Mouse (Mus musculus) embryonic facial prominence, embryonic 13.5 days (tissue): ENCODE data around the gene Apobec2. TPM values are rescaled to one million over a fixed set of nuclear protein-coding genes. Genes with fewer than 3 reads are reported as not detected.

Experiments used
- ATAC-seq: fragments of 200-750 bp; cut with Nextera tagmentation; 2 replicates; pipeline ENCODE4 v1.8.0; 2017; ENCODE audit warnings: low read depth; ENCODE audit not compliant: insufficient number of reproducible peaks, insufficient read depth, low FRiP score, low TSS enrichment
- H3K27ac ChIP-seq: fragments of 300-500 bp; sonication (generic); 2 replicates; pipeline ENCODE4 v1.5.1; 2015; ENCODE audit warnings: moderate library complexity, mild to moderate bottlenecking, inconsistent platforms
- H3K27me3 ChIP-seq: fragments of 300-500 bp; sonication (generic); 2 replicates; pipeline ENCODE4 v1.6.1; 2015; ENCODE audit warnings: mild to moderate bottlenecking, inconsistent platforms
- H3K36me3 ChIP-seq: fragments of 300-500 bp; sonication (generic); 2 replicates; pipeline ENCODE4 v1.6.1; 2015; ENCODE audit warnings: mild to moderate bottlenecking, inconsistent platforms
- H3K4me1 ChIP-seq: fragments of 300-500 bp; sonication (generic); 2 replicates; pipeline ENCODE4 v1.6.1; 2015; ENCODE audit warnings: inconsistent platforms
- H3K4me2 ChIP-seq: fragments of 300-500 bp; sonication (generic); 2 replicates; pipeline ENCODE4 v1.6.1; 2015; ENCODE audit warnings: moderate library complexity, mild to moderate bottlenecking, inconsistent platforms
- H3K4me3 ChIP-seq: fragments of 300-500 bp; sonication (generic); 2 replicates; pipeline ENCODE4 v1.5.1; 2015; ENCODE audit warnings: mild to moderate bottlenecking, inconsistent platforms
- H3K9ac ChIP-seq: fragments of 300-500 bp; sonication (generic); 2 replicates; pipeline ENCODE4 v1.6.1; 2015; ENCODE audit warnings: mild to moderate bottlenecking, inconsistent platforms
- H3K9me3 ChIP-seq: fragments of 300-500 bp; sonication (generic); 2 replicates; pipeline ENCODE4 v1.6.1; 2016; ENCODE audit warnings: inconsistent platforms
- WGBS: fragments of 180-500 bp; shearing (Covaris S2); methylation state at CpG from one replicate; pipeline ENCODE4 v1.1.7; 2015; ENCODE audit warnings: mixed read lengths; 5-methylcytosine and 5-hydroxymethylcytosine counted together
- polyA plus RNA-seq: library from polyadenylated mRNA; unstranded; fragments of >200 nt; fragmentation: Nextera tagmentation; extraction: Ambion mirVana; gene quantifications from 2 replicates; pipeline ENCODE4 v1.2.1, GENCODE M21; 2015

The Apobec2 gene
- polyA plus RNA-seq, 1 experiment from 2014 or later, result 2.9 TPM

GRCm38 (mm10) chr17:48433689-48434330, 1.1 kb upstream of the Apobec2 start:
- Histone ChIP-seq H3K9ac (no peak overlapping the region), H3K9me3 (no peaks in the 10 kb centered on the region), H3K4me3 (no peak overlapping the region), H3K4me1 (peaks cover 15% of the 10 kb centered on the region), H3K27ac (no peak overlapping the region), H3K36me3 (no peaks in the 10 kb centered on the region), H3K27me3 (no peaks in the 10 kb centered on the region), H3K4me2 (no peak overlapping the region)
- 60% methylated on average over 6 of the region's 6 CpGs for WGBS
- no peak for ATAC-seq

GRCm38 (mm10) chr17:48433006-48433655, 401 bp upstream of the Apobec2 start:
- Histone ChIP-seq H3K9ac (no peak overlapping the region), H3K4me1 (peaks cover 17% of the 10 kb centered on the region), H3K4me3 (no peak overlapping the region), H3K36me3 (no peaks in the 10 kb centered on the region), H3K27ac (no peak overlapping the region), H3K27me3 (no peaks in the 10 kb centered on the region), H3K4me2 (no peak overlapping the region), H3K9me3 (no peaks in the 10 kb centered on the region)
- ATAC-seq, result no peak
- 69% methylated on average over 20 of the region's 20 CpGs for WGBS

- 65% methylated on average over 5 of the region's 5 CpGs for WGBS
- no peaks in the 10 kb centered on the region for H3K9me3 ChIP-seq
- H3K36me3 ChIP-seq, result no peaks in the 10 kb centered on the region
- no peak overlapping the region for H3K4me3 ChIP-seq
- no peak for ATAC-seq
- H3K4me2 ChIP-seq, result no peak overlapping the region
- no peak overlapping the region for H3K9ac ChIP-seq
- H3K4me1 ChIP-seq, result peaks cover 15% of the 10 kb centered on the region
- no peaks in the 10 kb centered on the region for H3K27me3 ChIP-seq
- H3K27ac ChIP-seq, result no peak overlapping the region
Observed at GRCm38 (mm10) chr17:48431054-48431453, 1.7 kb downstream of the Apobec2 start.

- Histone ChIP-seq H3K4me1 (peaks cover 20% of the 10 kb centered on the region), H3K4me3 (no peak overlapping the region), H3K36me3 (no peaks in the 10 kb centered on the region), H3K9me3 (no peaks in the 10 kb centered on the region), H3K4me2 (no peak overlapping the region), H3K27me3 (no peaks in the 10 kb centered on the region), H3K9ac (no peak overlapping the region), H3K27ac (0 out of 2 replicates have a peak overlapping the region, but pooled peaks have one; percentile 39)
- no peak for ATAC-seq
- 26% methylated on average over 5 of the region's 5 CpGs for WGBS
Observed at GRCm38 (mm10) chr17:48430394-48430793, 2.3 kb downstream of the Apobec2 start.

- H3K9ac ChIP-seq, result no peak overlapping the region
- no peak overlapping the region for H3K4me2 ChIP-seq
- peak overlapping the region; percentile 44 for H3K27ac ChIP-seq
- no peaks in the 10 kb centered on the region for H3K9me3 ChIP-seq
- ATAC-seq, result no peak
- H3K4me3 ChIP-seq, result no peak overlapping the region
- no peaks in the 10 kb centered on the region for H3K36me3 ChIP-seq
- WGBS, result 40% methylated on average over 11 of the region's 11 CpGs
- H3K4me1 ChIP-seq, result peaks cover 20% of the 10 kb centered on the region
- no peaks in the 10 kb centered on the region for H3K27me3 ChIP-seq
Observed at GRCm38 (mm10) chr17:48427852-48428530, 4.7 kb downstream of the Apobec2 start.

GRCm38 (mm10) chr17:48426991-48427750, 5.6 kb downstream of the Apobec2 start:
- H3K4me1 ChIP-seq, result peaks cover 20% of the 10 kb centered on the region
- no peak for ATAC-seq

GRCm38 (mm10) chr17:48425823-48426612, 6.7 kb downstream of the Apobec2 start:
- no peak overlapping the region for H3K4me2 ChIP-seq
- no peak overlapping the region for H3K4me3 ChIP-seq
- WGBS, result 32% methylated on average over 9 of the region's 9 CpGs
- no peaks in the 10 kb centered on the region for H3K9me3 ChIP-seq
- no peaks in the 10 kb centered on the region for H3K27me3 ChIP-seq
- H3K9ac ChIP-seq, result no peak overlapping the region
- H3K4me1 ChIP-seq, result peaks cover 20% of the 10 kb centered on the region
- H3K27ac ChIP-seq, result no peak overlapping the region
- ATAC-seq, result no peak
- H3K36me3 ChIP-seq, result no peaks in the 10 kb centered on the region

More at GRCm38 (mm10) chr17:48426991-48427750, 5.6 kb downstream of the Apobec2 start:
- no peaks in the 10 kb centered on the region for H3K9me3 ChIP-seq
- 45% methylated on average over 13 of the region's 13 CpGs for WGBS
- no peak overlapping the region for H3K4me3 ChIP-seq
- no peaks in the 10 kb centered on the region for H3K36me3 ChIP-seq
- no peak overlapping the region for H3K4me2 ChIP-seq
- H3K27ac ChIP-seq, result no peak overlapping the region; the same call in 1 of the 2 replicates
- H3K9ac ChIP-seq, result no peak overlapping the region
- H3K27me3 ChIP-seq, result no peaks in the 10 kb centered on the region

- 81% methylated on average over 9 of the region's 9 CpGs for WGBS
- H3K4me3 ChIP-seq, result no peak overlapping the region
- H3K9me3 ChIP-seq, result no peaks in the 10 kb centered on the region
- H3K27me3 ChIP-seq, result no peaks in the 10 kb centered on the region
- no peak for ATAC-seq
- no peaks in the 10 kb centered on the region for H3K36me3 ChIP-seq
- H3K27ac ChIP-seq, result no peak overlapping the region
- no peak overlapping the region for H3K9ac ChIP-seq
- H3K4me2 ChIP-seq, result no peak overlapping the region
- H3K4me1 ChIP-seq, result peaks cover 20% of the 10 kb centered on the region
Observed at GRCm38 (mm10) chr17:48424237-48424636, 8.5 kb downstream of the Apobec2 start.

GRCm38 (mm10) chr17:48419571-48419970, 13.2 kb downstream of the Apobec2 start:
- no peak overlapping the region for H3K4me2 ChIP-seq
- 66% methylated on average over 2 of the region's 2 CpGs for WGBS
- no peaks in the 10 kb centered on the region for H3K9me3 ChIP-seq
- no peak for ATAC-seq
- peaks cover 30% of the 10 kb centered on the region for H3K36me3 ChIP-seq
- no peaks in the 10 kb centered on the region for H3K4me1 ChIP-seq
- no peak overlapping the region for H3K9ac ChIP-seq
- no peaks in the 10 kb centered on the region for H3K27me3 ChIP-seq
- H3K4me3 ChIP-seq, result no peak overlapping the region
- no peak overlapping the region for H3K27ac ChIP-seq

- no peak overlapping the region for H3K27ac ChIP-seq
- H3K4me1 ChIP-seq, result no peaks in the 10 kb centered on the region
- 90% methylated on average over 1 of the region's 1 CpGs for WGBS
- no peak overlapping the region for H3K4me3 ChIP-seq
- H3K9ac ChIP-seq, result no peak overlapping the region
- no peaks in the 10 kb centered on the region for H3K27me3 ChIP-seq
- no peaks in the 10 kb centered on the region for H3K9me3 ChIP-seq
- H3K4me2 ChIP-seq, result no peak overlapping the region
- H3K36me3 ChIP-seq, result peaks cover 35% of the 10 kb centered on the region
- ATAC-seq, result no peak
Observed at GRCm38 (mm10) chr17:48418781-48419180, 13.9 kb downstream of the Apobec2 start.

- Histone ChIP-seq H3K9me3 (no peaks in the 10 kb centered on the region), H3K4me1 (no peaks in the 10 kb centered on the region), H3K4me2 (no peak overlapping the region), H3K36me3 (peaks cover 39% of the 10 kb centered on the region), H3K27ac (no peak overlapping the region), H3K9ac (no peak overlapping the region), H3K4me3 (no peak overlapping the region), H3K27me3 (no peaks in the 10 kb centered on the region)
- 75% methylated on average over 7 of the region's 7 CpGs for WGBS
- ATAC-seq, result no peak
Observed at GRCm38 (mm10) chr17:48418174-48418573, 14.6 kb downstream of the Apobec2 start.
